Mouse (Mus musculus) megakaryocyte, embryonic 14.5 days (primary cell): Measurements from ENCODE around the gene Opa1. TPM values are rescaled to one million over a fixed set of nuclear protein-coding genes. Genes with fewer than 3 reads are reported as not detected.

Experiments
- H3K27me3 ChIP-seq: replicated peaks from 2 replicates; pipeline ENCODE3; 2012; ENCODE audit warnings: inconsistent platforms
- H3K36me3 ChIP-seq: replicated peaks from 2 replicates; pipeline ENCODE3; 2012; ENCODE audit warnings: low read length, inconsistent platforms, mixed read lengths
- H3K4me1 ChIP-seq: 2 replicates; pipeline ENCODE4 v1.6.1; 2012; ENCODE audit warnings: inconsistent platforms
- H3K4me3 ChIP-seq: replicated peaks from 2 replicates; pipeline ENCODE3; 2012; ENCODE audit warnings: moderate library complexity, mild to moderate bottlenecking, inconsistent platforms
- H3K9me3 ChIP-seq: 2 replicates; pipeline ENCODE4 v1.6.1; 2012; ENCODE audit warnings: inconsistent platforms
- FLI1 ChIP-seq: IDR thresholded peaks from 2 replicates; pipeline ENCODE4 v1.6.1; 2012; ENCODE audit warnings: low read length, inconsistent platforms, mixed read lengths
- GATA1 ChIP-seq: IDR thresholded peaks from 3 replicates; pipeline ENCODE4 v1.6.1; 2012; ENCODE audit warnings: mixed read lengths, low read length, inconsistent platforms, borderline replicate concordance
- polyA plus RNA-seq: library from polyadenylated mRNA; stranded (reverse); fragments of >175 nt; gene quantifications from 2 replicates; pipeline ENCODE4 v1.2.3, GENCODE M21; 2012; ENCODE audit warnings: low replicate concordance; ENCODE audit not compliant: insufficient read depth

The Opa1 gene
- polyA plus RNA-seq, 1 experiment: 3.4 TPM

- Histone ChIP-seq H3K27me3 (peaks cover 26% of the 10 kb centered on the region), H3K9me3 (no peaks in the 10 kb centered on the region), H3K36me3 (no peaks in the 10 kb centered on the region), H3K4me1 (peaks cover 5% of the 10 kb centered on the region), H3K4me3 (no peak overlapping the region)
- TF ChIP-seq GATA1 (no peak), FLI1 (no peak)
Observed at GRCm38 (mm10) chr16:29687987-29688885, 109.1 kb downstream of the Opa1 start.

- no peak overlapping the region for H3K4me3 ChIP-seq
- H3K27me3 ChIP-seq: peaks cover 32% of the 10 kb centered on the region
- no peaks in the 10 kb centered on the region for H3K36me3 ChIP-seq
- TF ChIP-seq FLI1 (no peak), GATA1 (no peak)
- peaks cover 5% of the 10 kb centered on the region for H3K4me1 ChIP-seq
- no peaks in the 10 kb centered on the region for H3K9me3 ChIP-seq
Observed at GRCm38 (mm10) chr16:29689187-29689819, 110.2 kb downstream of the Opa1 start.

GRCm38 (mm10) chr16:29693025-29693682 lies 114.0 kb downstream of the Opa1 start:
- Histone ChIP-seq H3K4me1 (peaks cover 9% of the 10 kb centered on the region), H3K36me3 (no peaks in the 10 kb centered on the region), H3K4me3 (no peak overlapping the region), H3K27me3 (peaks cover 27% of the 10 kb centered on the region), H3K9me3 (no peaks in the 10 kb centered on the region)
- TF ChIP-seq FLI1: no peak
- TF ChIP-seq GATA1: no peak

GRCm38 (mm10) chr16:29693791-29694419 lies 114.8 kb downstream of the Opa1 start:
- Histone ChIP-seq H3K36me3 (no peaks in the 10 kb centered on the region), H3K27me3 (peaks cover 27% of the 10 kb centered on the region), H3K4me1 (peaks cover 9% of the 10 kb centered on the region), H3K9me3 (peaks cover 5% of the 10 kb centered on the region), H3K4me3 (no peak overlapping the region)
- TF ChIP-seq FLI1: no peak
- TF ChIP-seq GATA1: no peak

GRCm38 (mm10) chr16:29694420-29694959 lies 115.4 kb downstream of the Opa1 start:
- Histone ChIP-seq H3K4me3 (peak overlapping the region; percentile 12), H3K4me1 (peaks cover 4% of the 10 kb centered on the region), H3K9me3 (peaks cover 11% of the 10 kb centered on the region), H3K36me3 (no peaks in the 10 kb centered on the region), H3K27me3 (peaks cover 24% of the 10 kb centered on the region)
- TF ChIP-seq GATA1 (no peak), FLI1 (no peak)

Other genes starting within 250 kb of the Opa1 start
- not detected in 2 replicates for gene Atp13a5, start 200.6 kb upstream of the Opa1 start, polyA plus RNA-seq
- gene Atp13a4, start 34.5 kb upstream of the Opa1 start, polyA plus RNA-seq: 0.16 TPM in 1 of 2 replicates, not detected in the other